Mouse (Mus musculus) macrophage (primary cell): ENCODE measurements around the gene Ovca2. TPM values are rescaled to one million over a fixed set of nuclear protein-coding genes. Genes with fewer than 3 reads are reported as not detected.

ENCODE experiments used
- H3K27ac ChIP-seq: fragments of 350-480 bp; formaldehyde crosslinking; 2 replicates; pipeline ENCODE4 v1.9.0; 2021
- H3K36me3 ChIP-seq: fragments of 350-480 bp; formaldehyde crosslinking; 2 replicates; pipeline ENCODE4 v1.9.0; 2021; ENCODE audit errors: inconsistent target
- H3K4me3 ChIP-seq: fragments of 350-480 bp; formaldehyde crosslinking; 2 replicates; pipeline ENCODE4 v1.9.0; 2021; ENCODE audit errors: inconsistent target
- H3K79me2 ChIP-seq: fragments of 350-480 bp; formaldehyde crosslinking; 2 replicates; pipeline ENCODE4 v1.9.0; 2021; ENCODE audit errors: inconsistent target
- WGBS: methylation state at CpG from one replicate; pipeline ENCODE4 v1.1.7; 2026; ENCODE audit warnings: inconsistent platforms; ENCODE audit not compliant: missing documents; 5-methylcytosine and 5-hydroxymethylcytosine counted together
- polyA plus RNA-seq: library from polyadenylated mRNA; stranded (reverse); fragments of 250-400 nt; gene quantifications from 3 replicates; pipeline ENCODE4 v1.2.4, GENCODE M21; 2018; ENCODE audit warnings: inconsistent platforms

The Ovca2 gene
- polyA plus RNA-seq, 1 experiment from 2014 or later, result 11.7 TPM

- 9% methylated on average over 23 of the region's 23 CpGs for WGBS
- H3K27ac ChIP-seq, result no peak within 1 kb of the TSS
- H3K4me3 ChIP-seq, result no peak within 1 kb of the TSS
- no peaks in the 10 kb centered on the region for H3K36me3 ChIP-seq
- no peaks in the 10 kb centered on the region for H3K79me2 ChIP-seq
Observed at GRCm38 (mm10) chr11:75169405-75170080, 9.1 kb downstream of the Ovca2 start, which contains the start of gene Hic1. TSS of gene Hic1 (minus strand) at chr11:75169519.

GRCm38 (mm10) chr11:75168590-75169361 lies 9.9 kb downstream of the Ovca2 start:
- Histone ChIP-seq H3K79me2 (no peaks in the 10 kb centered on the region), H3K27ac (no peak overlapping the region), H3K36me3 (no peaks in the 10 kb centered on the region), H3K4me3 (no peak overlapping the region)
- 1% methylated on average over 79 of the region's 83 CpGs for WGBS

GRCm38 (mm10) chr11:75167643-75168589 lies 10.7 kb downstream of the Ovca2 start:
- WGBS, result 16% methylated on average over 54 of the region's 63 CpGs
- H3K4me3 ChIP-seq, result no peak overlapping the region
- 0 out of 2 replicates have a peak, but pooled peaks cover 6% of the 10 kb centered on the region for H3K36me3 ChIP-seq
- H3K79me2 ChIP-seq, result no peaks in the 10 kb centered on the region
- no peak overlapping the region for H3K27ac ChIP-seq

GRCm38 (mm10) chr11:75166861-75167642 lies 11.6 kb downstream of the Ovca2 start:
- no peak overlapping the region for H3K4me3 ChIP-seq
- 9% methylated on average over 68 of the region's 68 CpGs for WGBS
- no peaks in the 10 kb centered on the region for H3K79me2 ChIP-seq
- H3K27ac ChIP-seq, result no peak overlapping the region
- H3K36me3 ChIP-seq, result peaks cover 9% of the 10 kb centered on the region; the same call in 1 of the 2 replicates

- Histone ChIP-seq H3K27ac (no peak overlapping the region), H3K79me2 (no peaks in the 10 kb centered on the region), H3K36me3 (peaks cover 13% of the 10 kb centered on the region; the same call in 1 of the 2 replicates), H3K4me3 (no peak overlapping the region)
- 17% methylated on average over 54 of the region's 55 CpGs for WGBS
Observed at GRCm38 (mm10) chr11:75166193-75166842, 12.3 kb downstream of the Ovca2 start.

- 7% methylated on average over 53 of the region's 54 CpGs for WGBS
- H3K36me3 ChIP-seq, result peaks cover 18% of the 10 kb centered on the region; the same call in 1 of the 2 replicates
- H3K4me3 ChIP-seq, result no peak overlapping the region
- no peak overlapping the region for H3K27ac ChIP-seq
- H3K79me2 ChIP-seq, result no peaks in the 10 kb centered on the region
Observed at GRCm38 (mm10) chr11:75165441-75166192, 13.0 kb downstream of the Ovca2 start.

GRCm38 (mm10) chr11:75164750-75165149 lies 13.9 kb downstream of the Ovca2 start:
- Histone ChIP-seq H3K4me3 (no peak overlapping the region), H3K27ac (no peak overlapping the region), H3K36me3 (peaks cover 18% of the 10 kb centered on the region; the same call in 1 of the 2 replicates)

GRCm38 (mm10) chr11:75164051-75164450 lies 14.6 kb downstream of the Ovca2 start:
- WGBS, result 89% methylated on average over 2 of the region's 2 CpGs
- H3K27ac ChIP-seq, result no peak overlapping the region
- H3K4me3 ChIP-seq, result no peak overlapping the region
- H3K79me2 ChIP-seq, result no peaks in the 10 kb centered on the region
- peaks cover 18% of the 10 kb centered on the region; the same call in 1 of the 2 replicates for H3K36me3 ChIP-seq

More at GRCm38 (mm10) chr11:75164750-75165149, 13.9 kb downstream of the Ovca2 start:
- H3K79me2 ChIP-seq, result no peaks in the 10 kb centered on the region
- WGBS, result 6% methylated on average over 15 of the region's 15 CpGs

GRCm38 (mm10) chr11:75163379-75163778 lies 15.3 kb downstream of the Ovca2 start:
- Histone ChIP-seq H3K4me3 (no peak overlapping the region), H3K79me2 (no peaks in the 10 kb centered on the region), H3K27ac (no peak overlapping the region), H3K36me3 (peaks cover 18% of the 10 kb centered on the region; the same call in 1 of the 2 replicates)
- WGBS, result 96% methylated on average over 6 of the region's 6 CpGs

- Histone ChIP-seq H3K36me3 (peaks cover 18% of the 10 kb centered on the region; the same call in 1 of the 2 replicates), H3K4me3 (no peak overlapping the region), H3K27ac (no peak overlapping the region), H3K79me2 (no peaks in the 10 kb centered on the region)
- WGBS, result 98% methylated on average over 12 of the region's 12 CpGs
Observed at GRCm38 (mm10) chr11:75162591-75163080, 16.0 kb downstream of the Ovca2 start.

- Histone ChIP-seq H3K27ac (no peak overlapping the region), H3K36me3 (peaks cover 18% of the 10 kb centered on the region; the same call in 1 of the 2 replicates), H3K79me2 (no peaks in the 10 kb centered on the region), H3K4me3 (no peak overlapping the region)
- 85% methylated on average over 3 of the region's 4 CpGs for WGBS
Observed at GRCm38 (mm10) chr11:75161417-75162008, 17.1 kb downstream of the Ovca2 start.

- H3K36me3 ChIP-seq, result peaks cover 18% of the 10 kb centered on the region; the same call in 1 of the 2 replicates
- 94% methylated on average over 7 of the region's 7 CpGs for WGBS
- H3K79me2 ChIP-seq, result no peaks in the 10 kb centered on the region
- no peak overlapping the region for H3K4me3 ChIP-seq
- H3K27ac ChIP-seq, result no peak overlapping the region
Observed at GRCm38 (mm10) chr11:75160954-75161353, 17.7 kb downstream of the Ovca2 start.
